Mouse (Mus musculus) embryonic facial prominence, embryonic 12.5 days (tissue): ENCODE results near the gene Dcpp1. TPM values are rescaled to one million over a fixed set of nuclear protein-coding genes. Genes with fewer than 3 reads are reported as not detected.

Experiments used
- polyA plus RNA-seq: library from polyadenylated mRNA; unstranded; fragments of >200 nt; fragmentation: Nextera tagmentation; extraction: Ambion mirVana; gene quantifications from 2 replicates; pipeline ENCODE4 v1.2.1, GENCODE M21; 2016

The Dcpp1 gene
- polyA plus RNA-seq, 1 experiment from 2014 or later: not detected

Other genes with a start within 250 kb of the Dcpp1 start
- gene Mmp25, start 235.6 kb upstream of the Dcpp1 start, polyA plus RNA-seq: 0.84 and 1.3 TPM in 2 replicates
- 1.3 and 1.9 TPM in 2 replicates for gene Bicdl2, start 220.4 kb upstream of the Dcpp1 start, polyA plus RNA-seq
- gene Hcfc1r1, start 207.3 kb upstream of the Dcpp1 start, polyA plus RNA-seq: 60.3 and 61.2 TPM in 2 replicates
- 49.6 and 51.7 TPM in 2 replicates for gene Thoc6, start 207.0 kb upstream of the Dcpp1 start, polyA plus RNA-seq
- 8.6 and 9.2 TPM in 2 replicates for gene Tnfrsf12a, start 203.4 kb upstream of the Dcpp1 start, polyA plus RNA-seq
- 49.2 and 52.4 TPM in 2 replicates for gene Cldn6, start 201.6 kb upstream of the Dcpp1 start, polyA plus RNA-seq
- 12.6 and 13.5 TPM in 2 replicates for gene Cldn9, start 196.8 kb upstream of the Dcpp1 start, polyA plus RNA-seq
- gene 1520401A03Rik, start 158.1 kb upstream of the Dcpp1 start, polyA plus RNA-seq: 0.66 and 1.0 TPM in 2 replicates
- gene Pkmyt1, start 154.5 kb upstream of the Dcpp1 start, polyA plus RNA-seq: 54.2 and 54.6 TPM in 2 replicates
- gene Paqr4, start 140.0 kb upstream of the Dcpp1 start, polyA plus RNA-seq: 14.8 and 16.0 TPM in 2 replicates
- gene Kremen2, start 135.0 kb upstream of the Dcpp1 start, polyA plus RNA-seq: 23.4 and 25.1 TPM in 2 replicates
- 122 and 125 TPM in 2 replicates for gene Flywch1, start 109.3 kb upstream of the Dcpp1 start, polyA plus RNA-seq
- 57.7 and 58.5 TPM in 2 replicates for gene Flywch2, start 94.8 kb upstream of the Dcpp1 start, polyA plus RNA-seq
- 657 and 663 TPM in 2 replicates for gene Srrm2, start 90.3 kb upstream of the Dcpp1 start, polyA plus RNA-seq
- 1,164 and 1,169 TPM in 2 replicates for gene Elob, start 51.7 kb upstream of the Dcpp1 start, polyA plus RNA-seq
- gene Prss33, start 44.8 kb upstream of the Dcpp1 start, polyA plus RNA-seq: 0.46 and 0.59 TPM in 2 replicates
- gene Prss32, start 37.0 kb upstream of the Dcpp1 start, polyA plus RNA-seq: not detected in 2 replicates
- gene Prss41, start 36.7 kb upstream of the Dcpp1 start, polyA plus RNA-seq: 2.2 and 2.5 TPM in 2 replicates
- not detected in 2 replicates for gene Prss21, start 12.8 kb upstream of the Dcpp1 start, polyA plus RNA-seq
- gene Dcpp2, start within 50 bp of the Dcpp1 start, polyA plus RNA-seq: not detected in 2 replicates
- gene Dcpp3, start 36.6 kb downstream of the Dcpp1 start, polyA plus RNA-seq: not detected in 2 replicates
- not detected in 2 replicates for gene Sbp, start 60.8 kb downstream of the Dcpp1 start, polyA plus RNA-seq
- not detected in 2 replicates for gene Sbpl, start 74.4 kb downstream of the Dcpp1 start, polyA plus RNA-seq
- not detected in 2 replicates for gene Prss30, start 99.7 kb downstream of the Dcpp1 start, polyA plus RNA-seq
- gene Prss22, start 117.2 kb downstream of the Dcpp1 start, polyA plus RNA-seq: 1.2 and 1.7 TPM in 2 replicates
- gene Prss27, start 157.3 kb downstream of the Dcpp1 start, polyA plus RNA-seq: 0.22 and 0.24 TPM in 2 replicates
- 88.1 and 92.0 TPM in 2 replicates for gene Kctd5, start 192.6 kb downstream of the Dcpp1 start, polyA plus RNA-seq